Mouse (Mus musculus) hindbrain, postnatal 0 days (tissue): ENCODE results near the gene Zfp37. TPM values are rescaled to one million over a fixed set of nuclear protein-coding genes. Genes with fewer than 3 reads are reported as not detected.

Experiments
- ATAC-seq: fragments of 200-750 bp; cut with Nextera tagmentation; 2 replicates; pipeline ENCODE4 v1.8.0; 2017; ENCODE audit warnings: mild to moderate bottlenecking, moderate TSS enrichment, moderate library complexity
- DNase-seq: peaks from one replicate; pipeline ENCODE4 v3.0.0-alpha.2; 2015; ENCODE audit warnings: low spot score
- H3K27ac ChIP-seq: fragments of 300-500 bp; sonication (generic); 2 replicates; pipeline ENCODE4 v1.5.1; 2014; ENCODE audit warnings: mild to moderate bottlenecking
- H3K27me3 ChIP-seq: fragments of 300-500 bp; sonication (generic); 2 replicates; pipeline ENCODE4 v1.6.1; 2014; ENCODE audit warnings: low read length, mixed read lengths; ENCODE audit not compliant: insufficient read depth
- H3K36me3 ChIP-seq: fragments of 300-500 bp; sonication (generic); 2 replicates; pipeline ENCODE4 v1.6.1; 2014; ENCODE audit warnings: low read length, mixed read lengths; ENCODE audit not compliant: insufficient read depth
- H3K4me1 ChIP-seq: fragments of 300-500 bp; sonication (generic); 2 replicates; pipeline ENCODE4 v1.6.1; 2014; ENCODE audit warnings: antibody characterized with exemption, low read length, mixed read lengths; ENCODE audit not compliant: insufficient read depth
- H3K4me2 ChIP-seq: fragments of 300-500 bp; sonication (generic); 2 replicates; pipeline ENCODE4 v1.6.1; 2014; ENCODE audit warnings: low read depth, mild to moderate bottlenecking, low read length, moderate library complexity, mixed read lengths
- H3K4me3 ChIP-seq: fragments of 300-500 bp; sonication (generic); 2 replicates; pipeline ENCODE4 v1.5.1; 2014; ENCODE audit warnings: low read length
- H3K9ac ChIP-seq: fragments of 300-500 bp; sonication (generic); replicated peaks from 2 replicates; pipeline ENCODE4 v1.6.1; 2014; ENCODE audit warnings: mild to moderate bottlenecking, low read length, moderate library complexity, mixed read lengths
- H3K9me3 ChIP-seq: fragments of 300-500 bp; sonication (generic); 2 replicates; pipeline ENCODE4 v1.6.1; 2016; ENCODE audit warnings: low read length, mixed read lengths
- CTCF ChIP-seq: IDR thresholded peaks from 2 replicates; pipeline ENCODE4 v1.5.1; 2016; ENCODE audit warnings: antibody characterized with exemption, control low read depth, low read depth
- WGBS: fragments of 180-500 bp; shearing (Covaris S2); extraction: QIAGEN DNeasy Blood & Tissue Kit; methylation state at CpG from one replicate; pipeline ENCODE4 v1.1.7; 2014; 5-methylcytosine and 5-hydroxymethylcytosine counted together
- polyA plus RNA-seq: library from polyadenylated mRNA; unstranded; fragments of >200 nt; fragmentation: Nextera tagmentation; extraction: Ambion mirVana; gene quantifications from 2 replicates; pipeline ENCODE4 v1.2.1, GENCODE M21; 2015
- total RNA-seq: library from RNA; depleted of rRNA; stranded (reverse); fragments of >200 nt; gene quantifications from 2 replicates; pipeline ENCODE4 v1.2.3, GENCODE M21; 2014

The Zfp37 gene
- total and polyA plus RNA-seq, 2 experiments from 2014 or later: 12.5 to 16.2 TPM

DNA sequence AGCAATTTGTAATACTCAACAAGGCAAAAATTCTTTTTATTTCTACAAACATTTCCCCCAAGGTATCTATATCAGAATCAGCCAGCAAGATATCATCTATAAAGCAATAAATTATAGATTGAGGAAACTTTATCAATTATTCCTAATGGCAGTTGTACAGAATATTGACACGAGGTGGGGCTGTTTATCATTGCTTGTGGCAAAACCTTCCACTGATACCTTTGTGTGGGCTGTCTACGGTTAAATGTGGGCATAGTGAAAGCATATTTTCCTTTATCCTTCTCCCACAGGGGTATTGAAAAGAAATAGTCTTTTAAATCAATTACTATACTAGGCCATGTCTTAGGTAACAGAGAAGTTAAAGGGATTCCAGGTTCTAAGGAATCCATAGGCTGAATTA lies 17.4 kb downstream of the Zfp37 start:
- 73% methylated on average over 2 of the region's 2 CpGs for WGBS

GRCm38 (mm10) chr4:62210035-62210434 lies 20.8 kb downstream of the Zfp37 start:
- DNase-seq (peak; percentile 50), ATAC-seq (no peak)
- WGBS: 40% methylated on average over 4 of the region's 4 CpGs
- H3K36me3 ChIP-seq: no peaks in the 10 kb centered on the region
- no peaks in the 10 kb centered on the region for H3K4me1 ChIP-seq
- no peak overlapping the region for H3K27ac ChIP-seq
- peak; percentile 52 for TF ChIP-seq CTCF
- H3K27me3 ChIP-seq: no peaks in the 10 kb centered on the region
- no peak overlapping the region for H3K9ac ChIP-seq
- H3K4me3 ChIP-seq: no peak overlapping the region
- no peak overlapping the region for H3K4me2 ChIP-seq
- H3K9me3 ChIP-seq: no peaks in the 10 kb centered on the region

More for the DNA sequence above, 17.4 kb downstream of the Zfp37 start:
- Histone ChIP-seq H3K4me3 (no peak overlapping the region), H3K4me1 (no peaks in the 10 kb centered on the region), H3K27me3 (no peaks in the 10 kb centered on the region), H3K4me2 (no peak overlapping the region), H3K36me3 (no peaks in the 10 kb centered on the region), H3K9me3 (no peaks in the 10 kb centered on the region), H3K9ac (no peak overlapping the region), H3K27ac (no peak overlapping the region)
- TF ChIP-seq CTCF: no peak
- ATAC-seq (no peak), DNase-seq (no peak)

- Histone ChIP-seq H3K4me1 (no peaks in the 10 kb centered on the region), H3K27me3 (no peaks in the 10 kb centered on the region), H3K36me3 (peaks cover 2% of the 10 kb centered on the region), H3K4me3 (peak overlapping the region; percentile 70), H3K9me3 (no peaks in the 10 kb centered on the region), H3K9ac (peak overlapping the region; percentile 80), H3K27ac (peak overlapping the region; percentile 94), H3K4me2 (peak overlapping the region; percentile 62)
- DNase-seq: peak; percentile 39
- peak; percentile 61 for ATAC-seq
- peak; percentile 42 for TF ChIP-seq CTCF
- WGBS: 3% methylated on average over 19 of the region's 19 CpGs
Measured at GRCm38 (mm10) chr4:62208696-62209380, 22.0 kb downstream of the Zfp37 start.

DNA sequence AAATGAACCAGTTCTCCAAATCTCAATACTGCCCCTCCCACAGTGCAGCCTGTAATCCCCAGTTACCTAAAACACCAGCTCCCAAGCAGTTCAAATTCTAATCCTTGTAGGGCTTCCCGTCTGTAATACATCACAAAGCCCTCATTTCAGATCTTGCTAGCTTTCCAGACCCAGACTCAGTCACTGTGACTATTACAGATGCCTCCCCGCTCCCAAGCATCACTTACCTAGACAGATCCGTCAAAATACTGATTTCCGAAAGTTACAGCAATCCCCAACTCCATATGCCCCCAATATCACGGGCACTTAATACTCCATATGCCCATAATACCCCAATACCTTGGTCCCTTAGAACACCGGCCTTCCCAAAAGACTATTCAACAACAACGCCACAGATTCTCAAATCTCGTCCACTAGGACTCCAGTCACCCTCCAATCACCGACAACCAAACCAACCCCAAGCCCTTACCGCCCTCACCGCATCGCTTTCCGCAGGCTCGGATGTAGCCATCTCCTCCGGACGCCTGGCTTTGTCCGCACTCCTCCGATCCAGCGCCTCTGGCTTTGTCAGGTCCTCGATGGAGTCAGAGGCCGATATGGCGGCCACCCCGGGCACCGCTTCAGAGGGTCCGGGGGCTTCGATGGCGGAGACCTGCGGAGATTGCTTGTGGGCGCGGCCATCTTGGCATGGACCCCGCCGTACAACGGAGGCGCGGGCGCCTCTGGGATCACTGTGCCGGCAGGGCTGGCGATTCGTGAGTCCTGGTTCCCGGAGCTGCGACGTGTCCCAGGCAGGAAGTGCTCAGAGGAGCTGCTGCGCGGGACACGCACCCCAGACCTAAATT lies 22.8 kb downstream of the Zfp37 start:
- H3K4me3 ChIP-seq: peak overlapping the region; percentile 70
- H3K36me3 ChIP-seq: peaks cover 9% of the 10 kb centered on the region
- H3K4me1 ChIP-seq: no peaks in the 10 kb centered on the region
- DNase-seq (peak; percentile 95), ATAC-seq (peak; percentile 98)
- peak overlapping the region; percentile 62 for H3K4me2 ChIP-seq
- WGBS: under 1% methylated on average over 45 of the region's 45 CpGs
- peak overlapping the region; percentile 80 for H3K9ac ChIP-seq
- H3K9me3 ChIP-seq: no peaks in the 10 kb centered on the region
- no peaks in the 10 kb centered on the region for H3K27me3 ChIP-seq
- TF ChIP-seq CTCF: peak; percentile 39
- H3K27ac ChIP-seq: peak overlapping the region; percentile 94

DNA sequence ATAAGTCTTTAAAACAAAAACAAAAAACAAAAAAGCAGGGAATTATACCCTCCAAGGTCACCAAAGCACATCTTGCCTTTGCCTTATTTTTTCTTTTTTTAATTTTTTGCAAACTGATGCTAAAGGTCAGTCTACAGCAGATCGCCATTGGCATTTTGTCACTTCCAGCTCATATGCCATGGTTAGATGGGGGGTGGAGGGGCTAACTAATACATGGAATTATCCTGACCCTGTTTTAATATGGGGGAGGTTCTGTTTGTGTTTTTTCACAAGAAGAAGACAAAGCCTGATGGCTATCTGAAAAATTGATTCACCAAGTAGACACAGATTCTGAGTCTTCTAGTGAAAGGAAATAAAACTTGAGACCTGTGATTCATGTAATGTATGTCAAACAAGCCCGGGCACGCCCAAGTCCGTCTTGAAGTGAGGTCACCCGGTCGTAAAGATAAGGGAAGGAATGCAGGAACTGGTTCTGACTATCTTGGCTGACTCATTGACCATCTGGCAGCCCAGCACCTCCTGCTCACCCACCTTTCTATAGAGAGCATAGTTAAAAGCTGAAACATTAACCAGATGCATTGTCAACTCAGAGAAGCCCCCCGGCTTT lies 30.8 kb downstream of the Zfp37 start:
- 97% methylated on average over 7 of the region's 7 CpGs for WGBS
- Histone ChIP-seq H3K4me1 (no peaks in the 10 kb centered on the region), H3K4me3 (no peak overlapping the region), H3K27ac (no peak overlapping the region), H3K9ac (no peak overlapping the region), H3K36me3 (peaks cover 42% of the 10 kb centered on the region), H3K27me3 (no peaks in the 10 kb centered on the region), H3K9me3 (no peaks in the 10 kb centered on the region), H3K4me2 (no peak overlapping the region)
- DNase-seq: no peak
- TF ChIP-seq CTCF: no peak
- no peak for ATAC-seq

DNA sequence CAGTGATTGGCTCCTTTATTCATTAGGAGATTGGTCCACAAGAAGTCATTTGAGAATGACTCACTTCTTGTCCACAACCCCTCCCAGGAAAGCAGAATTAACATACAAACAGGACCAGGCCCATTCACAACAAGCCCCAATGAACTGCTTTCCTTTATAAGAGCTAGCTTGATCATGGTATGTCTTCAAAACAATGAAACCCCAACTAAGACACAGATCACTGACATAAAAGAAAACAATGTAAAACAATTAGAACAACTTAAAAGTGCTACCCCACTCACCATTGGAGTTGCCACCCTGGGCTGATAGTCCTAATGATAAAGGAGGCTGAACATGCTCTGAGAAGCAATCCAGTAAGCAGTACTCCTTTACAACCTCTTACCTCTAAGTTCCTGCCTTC lies 42.1 kb downstream of the Zfp37 start:
- peaks cover 30% of the 10 kb centered on the region for H3K36me3 ChIP-seq
- TF ChIP-seq CTCF: no peak
- no peak overlapping the region for H3K27ac ChIP-seq
- H3K4me3 ChIP-seq: no peak overlapping the region
- no peak overlapping the region for H3K4me2 ChIP-seq
- ATAC-seq (no peak), DNase-seq (no peak)
- H3K4me1 ChIP-seq: no peaks in the 10 kb centered on the region
- H3K9me3 ChIP-seq: peaks cover 48% of the 10 kb centered on the region
- no peaks in the 10 kb centered on the region for H3K27me3 ChIP-seq
- H3K9ac ChIP-seq: no peak overlapping the region
